Mouse (Mus musculus) T-helper 17 cell (primary cell): ENCODE data around the gene Abr.

Experiments
- in situ Hi-C, 2 experiments: fragments of 300-600 bp; cut with MboI, MseI; formaldehyde crosslinking; loops; 1 replicate in 1 of 2; 2 replicates in 1 of 2; pipeline ENCODE4 v1.15.1; 2025; ENCODE audit warnings: high pct_unique_total_duplicates in 2 of 2

The Abr gene

GRCm38 (mm10) chr11:76624071-76624470, 2.0 kb upstream of the Abr start:
- in situ Hi-C loops, result loop anchor here in 1 of 2 experiments (10.0 kb wide), 1 partner anchor 2001 kb away; no protein-coding TSS in a partner anchor

DNA sequence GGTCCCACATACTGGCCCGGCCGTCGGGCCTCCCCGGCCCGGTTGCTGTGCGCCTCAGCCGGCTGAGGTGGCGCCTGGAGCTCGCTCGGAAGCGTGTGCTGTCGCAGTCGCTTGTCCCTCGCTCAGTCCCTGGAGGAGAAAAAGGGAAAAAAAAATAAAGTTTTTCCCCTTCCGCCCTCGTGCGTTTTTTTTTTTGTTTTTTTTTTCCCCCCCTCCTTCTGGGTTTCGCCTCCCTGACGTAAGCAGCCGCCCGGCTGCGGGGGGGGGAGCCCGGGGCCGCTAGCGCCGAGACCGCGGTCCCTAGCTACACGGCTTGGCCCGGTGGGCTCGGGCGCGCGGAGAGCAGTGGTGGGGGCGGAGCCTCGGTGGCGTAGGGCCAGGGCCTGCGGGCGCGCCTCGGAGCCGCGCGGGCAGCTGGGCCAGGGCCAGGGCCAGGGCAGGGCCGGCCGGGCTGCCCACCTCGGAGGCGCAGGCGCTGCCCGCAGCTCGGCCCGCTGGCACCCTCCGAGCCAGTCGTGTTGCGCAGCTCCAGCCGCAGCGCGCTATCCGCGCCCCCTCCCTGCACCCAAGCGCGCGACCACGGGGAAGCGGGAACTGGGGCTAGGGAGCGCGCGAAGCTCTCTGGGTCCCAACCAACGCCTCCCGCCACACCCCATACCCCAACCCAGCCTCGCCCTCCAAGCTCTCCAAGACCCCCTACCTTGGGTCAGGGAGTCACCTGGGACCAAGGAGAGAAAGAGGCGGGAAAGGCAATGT, 1.3 kb upstream of the Abr start:
- in situ Hi-C loops, result loop anchor here in 1 of 2 experiments (10.0 kb wide), 1 partner anchor 2001 kb away; no protein-coding TSS in a partner anchor

DNA sequence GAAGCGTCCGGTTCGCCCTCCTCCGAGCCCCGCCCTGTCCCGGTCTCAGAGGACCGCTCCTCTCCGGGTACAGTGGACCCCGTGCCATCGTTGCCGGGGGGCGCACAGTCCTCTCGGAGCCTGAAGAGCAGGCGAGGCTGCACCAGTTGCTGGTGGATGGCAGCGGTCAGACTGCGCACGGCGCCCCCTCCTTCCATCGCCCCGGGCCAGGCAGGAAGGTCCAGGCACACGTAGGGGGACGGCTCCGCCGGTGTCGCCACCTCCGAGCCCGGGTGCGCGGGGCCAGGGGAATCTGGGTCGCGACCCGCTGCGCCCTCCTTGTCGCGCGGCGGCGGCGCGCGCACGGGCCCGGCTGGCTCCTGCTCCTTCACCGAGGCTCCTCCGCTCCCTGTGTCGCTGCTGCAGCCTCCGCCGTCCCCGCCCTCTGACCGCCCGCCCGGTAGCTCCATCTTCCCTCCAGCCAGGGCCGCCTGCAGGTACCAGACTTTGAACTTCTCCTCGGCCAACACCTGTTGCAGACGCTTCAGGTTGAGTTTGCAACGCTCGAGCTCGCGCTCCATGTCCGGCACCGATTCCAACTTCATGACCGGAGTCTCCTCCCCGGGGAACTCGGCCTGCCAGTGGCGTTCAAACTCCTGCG, 572 bp upstream of the Abr start:
- in situ Hi-C loops, result loop anchor here in 1 of 2 experiments (10.0 kb wide), 1 partner anchor 2002 kb away; no protein-coding TSS in a partner anchor

- in situ Hi-C loops, result no loop called here
Observed at GRCm38 (mm10) chr11:76618134-76618533, 4.0 kb downstream of the Abr start.

- in situ Hi-C loops, result no loop called here
Observed at GRCm38 (mm10) chr11:76614246-76614645, 7.9 kb downstream of the Abr start.

DNA sequence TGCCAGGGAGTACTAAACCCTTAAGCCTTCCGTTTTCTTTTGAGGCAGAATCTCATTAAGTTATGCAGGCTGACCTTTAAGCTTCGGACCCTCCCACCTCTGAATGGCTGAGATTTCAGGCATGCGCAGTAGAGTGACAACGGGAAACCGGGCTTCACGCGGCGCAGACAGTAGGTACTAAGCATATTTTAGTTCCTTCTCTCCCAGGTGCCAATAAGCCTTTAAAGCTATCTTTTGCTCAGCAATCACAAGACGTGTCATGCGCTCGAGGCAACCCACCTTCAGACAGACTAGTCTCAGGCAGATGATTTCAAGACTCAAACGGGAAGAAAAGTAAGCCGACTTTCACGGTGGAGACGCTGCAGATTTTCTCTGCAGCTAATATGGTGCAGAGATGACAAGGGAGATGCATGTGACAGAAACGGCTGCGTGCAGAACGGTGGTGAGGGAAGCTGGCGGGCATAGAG, 9.4 kb downstream of the Abr start:
- in situ Hi-C loops, result no loop called here

DNA sequence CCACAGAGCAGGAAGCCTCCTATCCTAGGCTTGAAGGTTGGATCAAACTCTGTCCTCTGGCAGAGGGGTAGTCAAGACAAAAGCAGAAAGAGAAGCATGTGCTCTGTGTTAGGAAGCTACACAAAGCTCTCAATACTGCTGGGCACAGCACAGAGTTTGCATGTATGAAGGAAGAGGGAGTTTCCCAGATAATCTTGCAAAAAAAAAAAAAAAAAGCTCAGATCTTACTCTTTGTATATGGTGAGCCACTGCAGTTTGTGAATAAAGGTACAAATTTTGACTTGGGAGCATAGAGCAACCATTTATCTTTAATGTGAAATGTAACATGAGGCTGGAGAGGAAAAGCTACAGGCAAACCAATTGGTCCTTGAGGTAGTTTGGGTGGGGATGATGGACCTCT, 11.2 kb downstream of the Abr start:
- in situ Hi-C loops, result no loop called here

DNA sequence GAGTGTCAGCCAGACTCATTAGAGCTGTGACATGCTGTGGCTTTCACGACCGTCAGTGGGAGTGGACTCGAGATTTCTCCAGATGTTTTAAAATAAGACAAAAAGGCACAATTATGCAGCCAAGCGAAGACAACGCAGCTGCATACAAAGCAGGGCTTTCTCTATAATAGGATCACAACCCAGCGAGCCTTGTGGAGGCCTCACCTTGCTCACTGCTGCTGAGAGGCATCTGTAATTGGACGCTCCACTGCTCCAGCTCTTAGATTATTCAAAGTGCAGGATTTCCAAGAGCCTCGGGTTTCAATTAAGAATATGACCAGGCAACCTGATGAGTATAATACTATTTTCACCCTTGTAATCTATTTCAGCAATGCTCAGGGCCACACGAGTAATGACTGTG, 15.6 kb downstream of the Abr start:
- in situ Hi-C loops, result no loop called here

- in situ Hi-C loops, result loop anchor here in 1 of 2 experiments (25.0 kb wide), 1 partner anchor 1663 kb away; the partner anchor contains the start of gene 2610507B11Rik
Observed at GRCm38 (mm10) chr11:76599219-76599618, 22.9 kb downstream of the Abr start.

GRCm38 (mm10) chr11:76598757-76599156, 23.4 kb downstream of the Abr start:
- in situ Hi-C loops, result loop anchor here in 1 of 2 experiments (25.0 kb wide), 1 partner anchor 1664 kb away; the partner anchor contains the start of gene 2610507B11Rik

- in situ Hi-C loops, result loop anchor here in 1 of 2 experiments (25.0 kb wide), 1 partner anchor 1669 kb away; the partner anchor contains the start of gene 2610507B11Rik
Observed at GRCm38 (mm10) chr11:76593620-76594326, 28.3 kb downstream of the Abr start.

DNA sequence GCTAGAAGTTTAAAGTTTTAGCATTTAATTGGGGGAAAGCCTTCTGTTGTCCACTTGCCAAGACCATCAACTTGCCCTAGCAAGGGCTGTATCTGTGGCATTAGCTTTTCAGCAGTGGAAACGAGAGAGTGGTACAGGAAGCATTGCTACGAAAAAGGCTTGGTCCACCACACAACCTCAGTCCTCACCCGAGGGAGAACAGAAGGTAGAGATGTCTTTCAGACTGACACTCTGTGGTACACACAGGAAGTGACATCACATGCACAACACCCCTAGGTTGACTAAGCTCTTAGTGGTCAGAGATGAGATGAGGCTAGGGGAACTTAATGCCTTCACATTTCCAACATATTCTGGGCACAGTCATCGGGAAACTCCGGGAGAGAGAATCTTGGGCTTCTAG, 32.4 kb downstream of the Abr start:
- in situ Hi-C loops, result loop anchor here in 1 of 2 experiments (25.0 kb wide), 1 partner anchor 1673 kb away; the partner anchor contains the start of gene 2610507B11Rik

DNA sequence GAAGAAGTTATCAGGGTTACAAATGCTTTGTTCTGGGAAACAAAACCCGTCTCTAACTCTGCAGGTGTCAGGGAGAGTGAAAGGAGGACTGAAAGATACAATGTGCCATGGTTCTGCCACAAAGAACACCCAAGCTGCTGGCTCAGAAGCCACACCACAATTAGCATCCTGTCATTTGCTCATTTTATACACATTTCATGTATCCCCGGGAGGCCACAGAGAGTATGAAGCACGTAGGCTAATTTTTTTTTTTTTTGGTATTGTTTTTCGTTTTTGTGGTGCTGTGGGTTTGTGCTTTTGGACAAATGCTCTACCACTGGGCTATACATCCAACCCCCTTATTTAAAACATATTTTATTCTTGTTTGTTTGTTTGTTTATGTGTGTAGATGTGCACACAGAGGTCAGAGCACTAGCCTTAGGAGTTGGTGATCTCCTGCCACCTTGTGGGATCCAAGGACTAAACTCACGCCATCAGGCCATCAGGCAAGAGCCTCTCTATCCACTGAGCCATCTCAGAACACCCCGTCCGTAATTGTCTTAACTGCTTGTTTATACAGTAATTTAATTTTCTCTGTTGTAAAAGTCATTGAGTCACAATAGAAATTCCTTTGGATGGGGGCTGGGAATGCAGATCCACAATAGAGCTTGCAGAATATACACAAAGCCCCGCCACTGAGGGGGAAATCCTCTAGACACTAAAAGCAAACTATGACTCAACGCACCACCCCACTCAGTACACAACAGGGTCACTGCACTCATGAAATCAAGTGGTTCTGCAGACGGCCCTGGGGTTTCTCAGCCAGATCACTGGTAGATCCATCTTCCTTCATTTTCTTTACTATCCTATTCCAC, 33.3 kb downstream of the Abr start:
- in situ Hi-C loops, result loop anchor here in 1 of 2 experiments (25.0 kb wide), 1 partner anchor 1673 kb away; the partner anchor contains the start of gene 2610507B11Rik

- in situ Hi-C loops, result loop anchor here in 1 of 2 experiments (25.0 kb wide), 1 partner anchor 1674 kb away; the partner anchor contains the start of gene 2610507B11Rik
Observed at GRCm38 (mm10) chr11:76588032-76588431, 34.1 kb downstream of the Abr start.

DNA sequence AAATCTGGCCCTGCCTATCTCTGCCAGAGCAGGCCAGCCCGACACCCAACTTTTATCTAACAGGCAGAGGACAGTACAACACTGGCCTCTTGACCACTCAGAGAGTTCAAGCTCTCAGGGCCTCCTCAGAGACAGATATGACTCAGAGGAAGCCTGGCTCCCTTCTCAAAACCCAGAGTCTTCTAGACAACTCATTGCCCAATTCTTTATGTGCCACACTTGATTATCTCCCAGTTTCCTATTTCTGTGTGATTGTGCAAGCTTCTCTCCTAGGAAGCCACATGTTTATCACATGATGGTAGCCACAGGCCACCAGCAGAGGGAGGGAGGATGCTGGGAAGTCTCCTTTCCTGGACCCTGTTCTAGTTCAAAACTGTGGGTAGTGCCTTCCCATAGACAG, 34.8 kb downstream of the Abr start:
- in situ Hi-C loops, result loop anchor here in 1 of 2 experiments (25.0 kb wide), 1 partner anchor 1675 kb away; the partner anchor contains the start of gene 2610507B11Rik

DNA sequence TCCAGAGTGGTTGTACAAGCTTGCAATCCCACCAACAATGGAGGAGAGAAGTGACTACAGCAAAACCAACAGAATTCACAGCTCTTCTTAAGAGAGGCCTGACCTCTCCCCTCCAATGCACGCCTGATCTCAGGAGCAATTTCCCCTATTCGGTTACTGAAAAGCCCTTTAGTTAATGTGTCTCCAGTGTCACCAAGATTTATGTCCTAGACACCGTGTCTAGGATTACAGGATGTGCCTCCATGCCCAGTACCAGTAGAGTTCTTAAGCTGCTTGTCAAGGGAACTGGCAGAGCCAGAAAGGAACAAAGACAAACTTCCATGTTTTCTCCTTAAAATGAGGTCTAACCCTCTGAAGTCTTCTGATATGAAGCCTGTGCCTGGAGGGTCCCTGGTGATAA, 36.0 kb downstream of the Abr start:
- in situ Hi-C loops, result loop anchor here in 1 of 2 experiments (25.0 kb wide), 1 partner anchor 1676 kb away; the partner anchor contains the start of gene 2610507B11Rik

- in situ Hi-C loops, result loop anchor here (5.0 to 25.0 kb wide), 3 partner anchors 35 to 1685 kb away; partner anchors contain the start of gene 2610507B11Rik (in 1 of the 2)
Observed at GRCm38 (mm10) chr11:76577588-76578257, 44.4 kb downstream of the Abr start.

- in situ Hi-C loops, result loop anchor here in 1 of 2 experiments (5.0 kb wide), 1 partner anchor 46 kb away; no protein-coding TSS in a partner anchor
Observed at GRCm38 (mm10) chr11:76572820-76573385, 49.2 kb downstream of the Abr start.

- in situ Hi-C loops, result loop anchor here in 1 of 2 experiments (5.0 kb wide), 1 partner anchor 44 kb away; no protein-coding TSS in a partner anchor
Observed at GRCm38 (mm10) chr11:76571613-76571929, 50.5 kb downstream of the Abr start.
